Mouse (Mus musculus): ENCODE measurements around the gene Krba1.

DNA sequence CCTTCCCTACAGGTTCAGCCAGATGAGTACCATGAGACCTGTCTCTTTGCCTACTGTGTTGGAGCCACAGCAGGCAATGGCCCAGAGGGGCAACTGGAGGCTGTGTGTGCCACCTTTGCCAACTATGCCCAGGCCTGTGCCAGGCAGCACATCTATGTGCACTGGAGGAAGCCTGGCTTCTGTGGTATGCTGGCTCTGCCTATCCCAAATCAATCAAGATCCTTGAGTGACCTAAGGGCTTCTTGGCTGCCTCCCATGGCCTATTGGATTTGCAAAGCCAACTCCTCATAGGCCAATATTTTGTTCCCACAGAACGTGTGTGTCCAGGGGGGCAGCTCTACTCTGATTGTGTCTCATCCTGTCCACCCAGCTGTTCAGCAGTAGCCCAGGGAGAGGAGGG, 56.8 kb downstream of the Krba1 start:
- TF ChIP-seq CTCF (IDR thresholded peaks at IDR 0.05; ENCODE audit: borderline replicate concordance, extremely low read depth, insufficient read depth, insufficient read length) (no peak), POLR2A (IDR thresholded peaks at IDR 0.05; ENCODE audit: borderline replicate concordance, extremely low read depth, insufficient read depth, insufficient read length, poor library complexity, severe bottlenecking) (no peak)
